Mouse (Mus musculus): ENCODE results near the gene Acoxl. TPM values are rescaled to one million over a fixed set of nuclear protein-coding genes. Genes with fewer than 3 reads are reported as not detected.

Gene Acoxl
- polyA plus RNA-seq, 1 experiment, result 1.7 TPM

DNA sequence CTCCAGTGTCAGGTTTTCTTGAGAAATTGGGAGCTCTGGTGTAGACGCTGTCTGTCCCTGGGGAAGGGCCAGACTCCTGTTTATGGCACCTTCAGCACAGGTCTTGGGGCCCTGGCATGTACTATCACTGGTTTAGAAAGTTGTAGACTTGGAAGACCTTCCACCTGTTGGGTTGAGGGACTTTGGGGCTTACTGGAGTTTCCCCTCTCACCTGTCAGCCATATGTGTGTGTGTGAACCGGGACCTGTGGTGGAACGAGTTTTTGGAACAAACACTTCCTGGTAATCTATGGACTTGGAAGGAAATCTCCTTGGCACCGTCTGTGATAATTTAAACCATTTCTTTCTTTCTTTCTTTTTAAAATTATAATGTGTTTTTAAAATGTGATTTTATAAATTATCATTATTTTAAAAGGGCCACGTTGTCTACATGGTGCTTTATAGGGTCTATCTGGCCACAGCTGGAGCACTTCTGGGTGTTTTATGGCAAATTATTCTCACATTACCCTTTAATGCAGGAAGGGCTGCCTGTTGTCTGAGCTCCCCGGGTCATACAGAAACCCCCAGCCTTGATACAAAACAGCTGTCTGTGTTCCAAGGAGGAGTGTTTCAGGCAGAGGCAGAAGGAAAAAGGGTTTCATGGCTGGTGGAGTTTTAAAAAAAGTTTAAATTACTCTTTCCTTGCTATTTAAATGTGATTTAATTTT is 68.5 kb downstream of the Acoxl start:
- no peak overlapping the region for H3K27ac ChIP-seq (ENCODE audit: control insufficient read depth, insufficient read depth, low read length)
- no peaks in the 10 kb centered on the region for H3K27me3 ChIP-seq (ENCODE audit: control insufficient read depth, insufficient read depth, low read length)
- H3K4me1 ChIP-seq (replicated peaks; ENCODE audit: control insufficient read depth, insufficient read depth, low read length), result peaks cover 3% of the 10 kb centered on the region
- 95% methylated on average over 6 of the region's 6 CpGs for WGBS
- H3K4me3 ChIP-seq (ENCODE audit: control insufficient read depth, insufficient read depth, low read length), result no peak overlapping the region
- H3K36me3 ChIP-seq (ENCODE audit: control insufficient read depth, insufficient read depth, low read length), result no peaks in the 10 kb centered on the region
- no peak for TF ChIP-seq CTCF (IDR thresholded peaks at IDR 0.05; ENCODE audit: borderline replicate concordance, control insufficient read depth, extremely low read depth, insufficient read depth, low read length, poor library complexity)
- DNase-seq, result no peak

- TF ChIP-seq CTCF (IDR thresholded peaks at IDR 0.05; ENCODE audit: borderline replicate concordance, control insufficient read depth, extremely low read depth, insufficient read depth, low read length, poor library complexity), result no peak
- no peak for TF ChIP-seq POLR2A (IDR thresholded peaks at IDR 0.05; ENCODE audit: control insufficient read depth, extremely low read depth, insufficient read depth, low read length, poor library complexity)
- 98% methylated on average over 1 of the region's 1 CpGs for WGBS
- no peak for DNase-seq
- no peaks in the 10 kb centered on the region for H3K27me3 ChIP-seq (ENCODE audit: control insufficient read depth, insufficient read depth, low read length)
- H3K36me3 ChIP-seq (ENCODE audit: control insufficient read depth, insufficient read depth, low read length), result no peaks in the 10 kb centered on the region
- no peak overlapping the region for H3K27ac ChIP-seq (ENCODE audit: control insufficient read depth, insufficient read depth, low read length)
- H3K4me3 ChIP-seq (ENCODE audit: control insufficient read depth, insufficient read depth, low read length), result no peak overlapping the region
- peaks cover 3% of the 10 kb centered on the region for H3K4me1 ChIP-seq (replicated peaks; ENCODE audit: control insufficient read depth, insufficient read depth, low read length)
Measured at GRCm38 (mm10) chr2:127907679-127908042, 69.0 kb downstream of the Acoxl start.

DNA sequence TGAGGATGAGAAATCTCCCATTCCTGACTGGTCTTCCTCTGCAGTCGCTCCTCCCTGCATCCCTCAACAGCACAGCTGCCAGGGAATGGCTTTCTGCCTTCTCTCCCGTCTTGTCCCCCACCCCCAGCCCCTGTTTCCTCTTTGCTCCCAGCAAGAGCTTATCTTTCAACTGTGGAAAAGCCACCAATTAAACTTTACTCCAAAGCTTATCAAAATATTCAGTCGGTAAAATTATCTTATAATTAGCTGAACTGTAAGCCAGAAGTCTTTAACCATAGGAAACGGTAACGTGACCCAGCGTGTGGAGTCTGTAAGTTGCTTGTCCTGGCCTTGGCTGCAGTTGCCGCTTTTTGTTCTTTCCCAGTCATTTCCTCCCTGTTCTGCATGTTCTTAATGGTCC is 70.2 kb downstream of the Acoxl start:
- WGBS, result 86% methylated on average over 7 of the region's 7 CpGs
- H3K36me3 ChIP-seq (ENCODE audit: control insufficient read depth, insufficient read depth, low read length), result no peaks in the 10 kb centered on the region

GRCm38 (mm10) chr2:127909790-127910189 is 71.1 kb downstream of the Acoxl start:
- no peak for TF ChIP-seq POLR2A (IDR thresholded peaks at IDR 0.05; ENCODE audit: control insufficient read depth, extremely low read depth, insufficient read depth, low read length, poor library complexity)
- no peak for TF ChIP-seq CTCF (IDR thresholded peaks at IDR 0.05; ENCODE audit: borderline replicate concordance, control insufficient read depth, extremely low read depth, insufficient read depth, low read length, poor library complexity)
- no peak for DNase-seq
- Histone ChIP-seq H3K4me3 (ENCODE audit: control insufficient read depth, insufficient read depth, low read length) (no peak overlapping the region), H3K4me1 (replicated peaks; ENCODE audit: control insufficient read depth, insufficient read depth, low read length) (peaks cover 9% of the 10 kb centered on the region), H3K27me3 (ENCODE audit: control insufficient read depth, insufficient read depth, low read length) (no peaks in the 10 kb centered on the region), H3K36me3 (ENCODE audit: control insufficient read depth, insufficient read depth, low read length) (no peaks in the 10 kb centered on the region), H3K27ac (ENCODE audit: control insufficient read depth, insufficient read depth, low read length) (no peak overlapping the region)
- WGBS, result 99% methylated on average over 4 of the region's 4 CpGs

More for the DNA sequence above, 70.2 kb downstream of the Acoxl start:
- Histone ChIP-seq H3K4me3 (ENCODE audit: control insufficient read depth, insufficient read depth, low read length) (no peak overlapping the region), H3K27ac (ENCODE audit: control insufficient read depth, insufficient read depth, low read length) (no peak overlapping the region), H3K4me1 (replicated peaks; ENCODE audit: control insufficient read depth, insufficient read depth, low read length) (peaks cover 10% of the 10 kb centered on the region), H3K27me3 (ENCODE audit: control insufficient read depth, insufficient read depth, low read length) (no peaks in the 10 kb centered on the region)
- TF ChIP-seq POLR2A (IDR thresholded peaks at IDR 0.05; ENCODE audit: control insufficient read depth, extremely low read depth, insufficient read depth, low read length, poor library complexity), result no peak
- TF ChIP-seq CTCF (IDR thresholded peaks at IDR 0.05; ENCODE audit: borderline replicate concordance, control insufficient read depth, extremely low read depth, insufficient read depth, low read length, poor library complexity), result no peak
- no peak for DNase-seq

- no peak overlapping the region for H3K4me3 ChIP-seq (ENCODE audit: control insufficient read depth, insufficient read depth, low read length)
- H3K27me3 ChIP-seq (ENCODE audit: control insufficient read depth, insufficient read depth, low read length), result no peaks in the 10 kb centered on the region
- H3K36me3 ChIP-seq (ENCODE audit: control insufficient read depth, insufficient read depth, low read length), result no peaks in the 10 kb centered on the region
- no peak for DNase-seq
- peaks cover 13% of the 10 kb centered on the region for H3K4me1 ChIP-seq (replicated peaks; ENCODE audit: control insufficient read depth, insufficient read depth, low read length)
- 69% methylated on average over 3 of the region's 3 CpGs for WGBS
- no peak overlapping the region for H3K27ac ChIP-seq (ENCODE audit: control insufficient read depth, insufficient read depth, low read length)
- no peak for TF ChIP-seq POLR2A (IDR thresholded peaks at IDR 0.05; ENCODE audit: control insufficient read depth, extremely low read depth, insufficient read depth, low read length, poor library complexity)
- TF ChIP-seq CTCF (IDR thresholded peaks at IDR 0.05; ENCODE audit: borderline replicate concordance, control insufficient read depth, extremely low read depth, insufficient read depth, low read length, poor library complexity), result no peak
Measured at GRCm38 (mm10) chr2:127911579-127911978, 72.9 kb downstream of the Acoxl start.

DNA sequence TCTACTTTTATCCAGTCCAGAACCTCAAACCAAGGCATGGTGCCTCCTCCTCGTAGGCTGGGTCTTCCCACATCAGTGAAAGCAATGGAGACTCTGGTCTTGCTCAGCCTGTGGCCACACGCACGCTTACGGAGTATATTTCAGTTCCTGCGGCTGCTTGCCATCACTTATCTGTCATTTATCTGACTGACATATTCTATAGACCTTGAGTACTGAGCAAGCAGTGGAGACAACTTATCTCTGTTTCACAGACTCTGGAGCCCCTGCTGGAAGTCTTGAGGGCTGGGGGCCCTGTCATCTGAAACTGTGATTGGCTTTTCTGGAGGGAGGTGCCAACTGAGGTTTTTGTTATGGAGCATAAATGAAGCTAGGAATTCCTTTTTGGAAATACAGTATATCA is 75.4 kb downstream of the Acoxl start:
- no peak for DNase-seq

More for the DNA sequence above, 75.4 kb downstream of the Acoxl start:
- Histone ChIP-seq H3K4me3 (ENCODE audit: control insufficient read depth, insufficient read depth, low read length) (no peak overlapping the region), H3K27ac (ENCODE audit: control insufficient read depth, insufficient read depth, low read length) (no peak overlapping the region), H3K4me1 (replicated peaks; ENCODE audit: control insufficient read depth, insufficient read depth, low read length) (peaks cover 23% of the 10 kb centered on the region), H3K27me3 (ENCODE audit: control insufficient read depth, insufficient read depth, low read length) (no peaks in the 10 kb centered on the region), H3K36me3 (ENCODE audit: control insufficient read depth, insufficient read depth, low read length) (no peaks in the 10 kb centered on the region)
- TF ChIP-seq CTCF (IDR thresholded peaks at IDR 0.05; ENCODE audit: borderline replicate concordance, control insufficient read depth, extremely low read depth, insufficient read depth, low read length, poor library complexity) (no peak), POLR2A (IDR thresholded peaks at IDR 0.05; ENCODE audit: control insufficient read depth, extremely low read depth, insufficient read depth, low read length, poor library complexity) (no peak)
- 91% methylated on average over 5 of the region's 5 CpGs for WGBS
